Mouse (Mus musculus) layer of hippocampus, postnatal 14 days (tissue): ENCODE results near the gene Gm8212. TPM values are rescaled to one million over a fixed set of nuclear protein-coding genes. Genes with fewer than 3 reads are reported as not detected.
"Not testable (repeated sequence)": the region's sequence is repeated elsewhere in the genome, so short reads cannot be mapped to it uniquely, and the experiment has no call there.

Source experiments
- DNase-seq, 2 experiments: peaks; one replicate each; pipeline ENCODE4 v3.0.0; 2021 to 2022; ENCODE audit warnings: low spot score in 2 of 2, mixed read lengths in 1 of 2
- long read RNA-seq, 2 experiments: library from polyadenylated mRNA; stranded (forward); transcript quantifications; one replicate each; pipeline ENCODE4 v2.0.0; 2021
- total RNA-seq, 2 experiments: library from RNA; stranded (reverse); gene quantifications; 2 replicates each; pipeline ENCODE4 v1.2.3; 2021

Gene Gm8212
- total RNA-seq, result not detected
- long read RNA-seq, experiment 1, result 0 reads
- long read RNA-seq, experiment 2, result 0 reads

DNA sequence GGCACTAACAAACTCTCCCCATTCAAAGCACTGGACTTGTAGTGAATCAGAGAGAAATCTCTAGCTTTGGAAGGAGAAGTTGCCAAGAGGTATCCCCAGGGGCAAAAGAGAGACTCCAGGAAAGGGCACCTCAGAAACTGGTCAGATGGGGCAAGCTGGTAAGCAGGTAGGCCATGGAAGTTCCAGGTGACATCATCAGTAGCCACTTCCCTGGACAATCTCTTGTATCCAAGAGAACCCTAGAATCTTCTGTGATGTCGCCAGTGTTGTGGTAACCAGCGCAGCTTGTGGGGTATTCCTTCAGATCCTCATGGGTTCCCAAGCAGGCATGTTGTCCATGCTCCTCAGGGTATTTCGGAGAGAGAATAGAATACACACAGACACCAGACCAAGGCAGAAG is at the start of gene Gm8212:
TSS of gene Gm8212 (plus strand) at position 301 of the 400 bp plus-strand sequence.
- DNase-seq, result not testable (repeated sequence)

DNA sequence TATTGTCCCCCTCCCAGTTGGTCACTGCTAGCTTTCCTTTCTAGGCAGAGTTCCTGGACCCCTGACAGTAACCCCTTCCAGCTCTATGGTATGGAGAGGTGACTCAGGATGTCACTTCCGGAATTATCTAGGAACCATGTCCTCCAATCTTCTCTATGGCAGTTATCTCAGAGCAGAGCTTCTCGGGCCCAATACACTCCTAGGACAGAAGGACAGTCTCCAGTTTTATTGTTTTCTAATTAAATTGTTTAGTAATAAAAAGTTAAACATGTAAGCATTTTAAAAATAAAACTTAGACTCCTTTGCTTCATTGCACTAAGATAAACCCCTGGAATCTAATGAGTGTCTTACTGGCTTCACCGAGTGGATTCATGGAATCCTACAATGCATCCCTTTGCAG is 15.7 kb downstream of the Gm8212 start, which contains the start of gene 4930503E14Rik:
TSS of gene 4930503E14Rik (minus strand) at position 101 of the 400 bp plus-strand sequence.
- not testable (repeated sequence) for DNase-seq

DNA sequence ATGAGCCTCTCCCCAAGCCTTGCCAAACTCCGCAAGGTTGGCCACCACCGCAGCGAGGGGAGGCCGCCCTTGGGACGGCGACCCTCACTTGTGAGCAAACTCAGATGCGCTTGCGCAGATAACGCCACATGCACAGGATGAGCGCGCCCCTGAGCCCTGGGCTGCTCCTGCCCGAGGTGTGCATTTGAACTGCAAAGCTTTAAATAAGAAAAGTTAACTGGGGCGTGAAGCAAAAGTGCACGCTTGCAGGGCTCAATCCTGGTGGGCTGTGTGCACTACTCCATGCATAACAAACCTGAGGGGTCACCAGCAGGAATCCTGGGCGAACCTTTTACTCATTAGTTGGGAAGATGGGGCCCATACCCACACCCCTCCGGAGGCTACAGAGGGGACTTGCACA is 50.6 kb downstream of the Gm8212 start:
- no peak for DNase-seq

Other genes with a start within 250 kb of the Gm8212 start
- not detected for gene Ang5, start 240.6 kb upstream of the Gm8212 start, total RNA-seq
- not detected for gene Ang6, start 195.4 kb upstream of the Gm8212 start, total RNA-seq
- gene Ear2, start 95.0 kb upstream of the Gm8212 start, total RNA-seq, result not detected
- not detected for gene Gm3327, start 73.8 kb upstream of the Gm8212 start, total RNA-seq
- not detected for gene 4930503E14Rik, start 15.6 kb downstream of the Gm8212 start, total RNA-seq
- gene Gm8220, start 87.9 kb downstream of the Gm8212 start, total RNA-seq, result not detected
- gene Gm5930, start 140.9 kb downstream of the Gm8212 start, total RNA-seq, result not detected
- gene Gm8229, start 167.7 kb downstream of the Gm8212 start, total RNA-seq, result not detected
- not detected for gene Gm3371, start 213.0 kb downstream of the Gm8212 start, total RNA-seq
- not detected for gene Gm8232, start 236.0 kb downstream of the Gm8212 start, total RNA-seq